Mouse (Mus musculus) neural tube, embryonic 14.5 days (tissue): ENCODE measurements around the gene Tead4. TPM values are rescaled to one million over a fixed set of nuclear protein-coding genes. Genes with fewer than 3 reads are reported as not detected.
"Not testable (repeated sequence)": the region's sequence is repeated elsewhere in the genome, so short reads cannot be mapped to it uniquely, and the experiment has no call there.

Source experiments
- ATAC-seq: fragments of 200-750 bp; cut with Nextera tagmentation; 2 replicates; pipeline ENCODE4 v1.8.0; 2017; ENCODE audit warnings: low read depth, mild to moderate bottlenecking, moderate TSS enrichment, moderate library complexity
- H3K27ac ChIP-seq: fragments of 300-500 bp; sonication (generic); 2 replicates; pipeline ENCODE4 v1.5.1; 2014; ENCODE audit warnings: low read depth, mild to moderate bottlenecking, control low read depth, low read length, moderate library complexity, mixed read lengths
- H3K27me3 ChIP-seq: fragments of 300-500 bp; sonication (generic); 2 replicates; pipeline ENCODE4 v1.6.1; 2014; ENCODE audit warnings: low read length; ENCODE audit not compliant: control insufficient read depth, insufficient read depth
- H3K36me3 ChIP-seq: fragments of 300-500 bp; sonication (generic); 2 replicates; pipeline ENCODE4 v1.6.1; 2014; ENCODE audit warnings: low read length, mixed read lengths; ENCODE audit not compliant: control insufficient read depth, insufficient read depth
- H3K4me1 ChIP-seq: fragments of 300-500 bp; sonication (generic); 2 replicates; pipeline ENCODE4 v1.6.1; 2014; ENCODE audit warnings: low read length; ENCODE audit not compliant: control insufficient read depth, insufficient read depth
- H3K4me2 ChIP-seq: fragments of 300-500 bp; sonication (generic); 2 replicates; pipeline ENCODE4 v1.6.1; 2014; ENCODE audit warnings: mild to moderate bottlenecking, low read depth, low read length, control low read depth
- H3K4me3 ChIP-seq: fragments of 300-500 bp; sonication (generic); 2 replicates; pipeline ENCODE4 v1.5.1; 2014; ENCODE audit warnings: low read depth, low read length, control low read depth, mixed read lengths
- H3K9ac ChIP-seq: fragments of 300-500 bp; sonication (generic); replicated peaks from 2 replicates; pipeline ENCODE4 v1.6.1; 2014; ENCODE audit warnings: low read depth, mild to moderate bottlenecking, control low read depth, low read length, mixed read lengths
- H3K9me3 ChIP-seq: fragments of 300-500 bp; sonication (generic); 2 replicates; pipeline ENCODE4 v1.6.1; 2016; ENCODE audit warnings: low read length; ENCODE audit not compliant: control insufficient read depth
- WGBS: fragments of 180-500 bp; shearing (Covaris S2); extraction: QIAGEN DNeasy Blood & Tissue Kit; methylation state at CpG from one replicate; pipeline ENCODE4 v1.1.7; 2014; 5-methylcytosine and 5-hydroxymethylcytosine counted together
- polyA plus RNA-seq: library from polyadenylated mRNA; unstranded; fragments of >200 nt; fragmentation: Nextera tagmentation; extraction: Ambion mirVana; gene quantifications from 2 replicates; pipeline ENCODE4 v1.2.1, GENCODE M21; 2014

Gene Tead4
- polyA plus RNA-seq, 1 experiment from 2014 or later: 0.24 TPM

DNA sequence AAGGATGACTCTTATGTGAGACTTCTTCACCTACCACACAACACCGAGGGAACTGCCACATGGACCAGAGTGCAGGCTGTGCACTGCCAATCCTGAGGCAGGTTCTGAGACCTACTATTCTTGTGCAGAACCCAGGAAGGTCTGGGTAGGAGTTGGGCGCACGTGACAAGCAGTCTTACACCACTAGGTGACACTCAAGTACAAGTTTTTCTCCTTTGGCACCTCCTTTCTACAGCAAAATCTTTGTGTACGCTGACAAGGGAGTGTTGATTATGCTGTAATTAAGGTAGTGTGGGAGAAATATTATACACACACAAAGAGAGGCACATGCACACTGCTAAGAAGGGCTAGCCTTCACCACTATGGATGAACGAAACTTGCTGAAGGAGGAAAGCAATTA lies 66.4 kb downstream of the Tead4 start:
- Histone ChIP-seq H3K27ac (no peak overlapping the region), H3K4me3 (no peak overlapping the region), H3K9ac (no peak overlapping the region), H3K27me3 (no peaks in the 10 kb centered on the region), H3K4me2 (no peak overlapping the region), H3K36me3 (no peaks in the 10 kb centered on the region), H3K9me3 (no peaks in the 10 kb centered on the region), H3K4me1 (no peaks in the 10 kb centered on the region)
- peak; percentile 89 for ATAC-seq
- WGBS: 28% methylated on average over 5 of the region's 5 CpGs

DNA sequence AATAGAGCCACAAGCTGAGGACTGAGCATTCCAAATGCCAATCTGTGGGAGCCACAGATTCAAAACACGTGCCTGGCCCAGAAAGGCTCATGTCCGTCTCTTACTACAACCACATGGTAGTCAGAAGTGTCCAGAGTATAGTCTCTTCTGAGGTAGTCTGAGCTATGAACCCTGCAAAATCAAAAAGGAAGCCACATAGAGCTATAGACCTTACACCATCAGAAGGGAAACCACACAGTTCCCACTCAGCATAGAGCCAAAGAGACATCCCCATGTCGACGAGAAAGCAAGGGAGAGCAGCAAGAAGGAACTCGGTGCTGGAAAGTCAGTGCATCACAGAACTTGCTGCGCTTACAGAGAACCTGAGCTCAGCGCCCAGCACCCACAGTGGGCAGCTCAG lies 68.4 kb downstream of the Tead4 start:
- Histone ChIP-seq H3K4me1 (no peaks in the 10 kb centered on the region), H3K27me3 (no peaks in the 10 kb centered on the region), H3K36me3 (no peaks in the 10 kb centered on the region), H3K9me3 (no peaks in the 10 kb centered on the region), H3K9ac (no peak overlapping the region), H3K27ac (no peak overlapping the region), H3K4me3 (no peak overlapping the region), H3K4me2 (no peak overlapping the region)
- no peak for ATAC-seq
- 77% methylated on average over 7 of the region's 7 CpGs for WGBS

DNA sequence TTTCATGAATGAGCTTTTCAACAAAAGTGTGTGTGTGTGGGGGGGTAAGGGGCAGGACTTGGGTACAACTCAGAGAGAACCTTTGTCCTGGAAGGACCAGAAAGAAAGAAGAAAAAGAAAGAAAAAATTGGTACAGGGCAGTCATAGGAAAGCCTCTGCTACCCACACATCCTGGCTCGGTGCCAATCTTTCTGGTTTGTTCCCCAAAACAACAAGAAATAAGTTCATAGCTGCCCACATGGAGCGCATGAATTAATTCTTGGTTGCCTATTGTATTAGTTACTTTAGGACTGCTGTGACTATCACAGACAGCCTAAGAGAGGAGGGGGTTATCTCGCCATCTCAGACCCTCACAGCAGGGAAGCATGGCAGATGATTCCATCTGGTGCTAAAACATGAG lies 68.9 kb downstream of the Tead4 start:
- Histone ChIP-seq H3K9ac (no peak overlapping the region), H3K4me2 (no peak overlapping the region), H3K27me3 (no peaks in the 10 kb centered on the region), H3K4me1 (no peaks in the 10 kb centered on the region), H3K27ac (no peak overlapping the region), H3K4me3 (no peak overlapping the region), H3K36me3 (no peaks in the 10 kb centered on the region), H3K9me3 (no peaks in the 10 kb centered on the region)
- no peak for ATAC-seq
- WGBS: 75% methylated on average over 3 of the region's 3 CpGs

DNA sequence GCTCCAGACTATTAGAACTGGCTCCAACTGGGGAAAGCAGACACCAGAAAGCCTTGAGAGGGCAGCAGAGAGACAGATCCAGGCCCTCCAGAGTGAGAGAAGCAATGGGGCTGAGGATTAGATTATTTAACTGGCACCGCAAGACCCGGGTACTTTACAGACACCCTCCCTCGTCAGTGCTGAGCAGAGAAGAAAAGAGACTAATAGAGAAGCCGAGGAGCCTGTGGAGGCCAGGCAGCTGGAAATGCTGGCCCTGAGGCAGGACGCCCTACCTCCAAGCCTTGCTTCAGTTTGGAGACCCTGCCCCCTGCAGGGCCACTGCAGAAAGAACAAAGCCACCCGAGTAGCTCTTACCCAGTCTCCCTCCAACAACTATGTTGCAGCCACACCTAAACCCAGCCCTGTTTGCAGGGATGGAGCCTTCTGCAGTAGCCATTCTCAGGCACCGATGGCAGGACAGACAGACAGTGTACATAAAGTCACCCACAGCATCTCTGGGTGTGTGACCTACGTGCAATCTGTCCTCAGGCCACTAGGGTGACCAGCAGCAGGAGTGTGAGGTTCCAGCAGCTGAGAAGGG lies 73.1 kb downstream of the Tead4 start:
- no peak overlapping the region for H3K4me2 ChIP-seq
- no peak overlapping the region for H3K4me3 ChIP-seq
- H3K9me3 ChIP-seq: no peaks in the 10 kb centered on the region
- no peaks in the 10 kb centered on the region for H3K36me3 ChIP-seq
- no peak overlapping the region for H3K9ac ChIP-seq
- no peaks in the 10 kb centered on the region for H3K4me1 ChIP-seq
- 24% methylated on average over 8 of the region's 8 CpGs for WGBS
- peak; percentile 60; the same call in 1 of the 2 replicates for ATAC-seq
- no peaks in the 10 kb centered on the region for H3K27me3 ChIP-seq
- no peak overlapping the region for H3K27ac ChIP-seq

DNA sequence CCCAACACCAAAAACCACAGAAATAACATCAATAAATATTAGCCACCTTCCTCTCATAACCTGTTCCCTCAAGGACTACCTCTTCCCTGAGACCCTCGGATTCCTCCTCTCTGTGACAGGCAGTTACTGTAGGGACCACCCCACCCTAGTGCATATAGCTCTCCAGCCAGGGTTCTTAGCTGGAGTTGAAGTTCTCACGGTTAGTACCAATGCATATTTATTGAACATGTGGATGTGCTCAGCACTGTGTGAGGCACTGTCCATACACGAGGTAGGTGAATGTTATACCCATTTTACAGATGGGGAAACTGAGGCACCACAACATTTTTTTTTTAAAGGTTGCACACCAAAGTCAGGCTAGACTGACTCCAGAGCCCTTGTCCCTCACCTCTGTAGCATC lies 73.7 kb downstream of the Tead4 start:
- H3K9ac ChIP-seq: no peak overlapping the region
- H3K4me3 ChIP-seq: no peak overlapping the region
- no peak overlapping the region for H3K27ac ChIP-seq
- H3K9me3 ChIP-seq: no peaks in the 10 kb centered on the region
- H3K4me2 ChIP-seq: no peak overlapping the region
- no peaks in the 10 kb centered on the region for H3K36me3 ChIP-seq
- 0 out of 2 replicates have a peak, but pooled peaks have one; percentile 4 for ATAC-seq
- no peaks in the 10 kb centered on the region for H3K27me3 ChIP-seq
- WGBS: 97% methylated on average over 3 of the region's 3 CpGs
- H3K4me1 ChIP-seq: no peaks in the 10 kb centered on the region

DNA sequence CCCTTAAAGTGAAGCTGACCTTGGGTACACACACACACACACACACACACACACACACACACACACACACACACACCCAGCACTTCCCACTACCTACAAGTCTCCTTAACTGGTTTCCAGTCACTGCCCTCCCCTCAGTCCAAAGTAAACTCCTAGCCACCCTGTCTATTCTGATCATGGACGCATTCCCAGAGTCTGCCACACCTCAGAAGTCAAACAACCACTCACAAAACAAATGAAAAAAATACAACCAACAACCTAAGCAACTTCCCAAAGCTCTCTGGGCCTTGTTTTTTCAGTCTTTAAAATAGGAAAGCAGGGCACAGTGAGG lies 74.8 kb downstream of the Tead4 start:
- H3K27me3 ChIP-seq: no peaks in the 10 kb centered on the region
- H3K4me3 ChIP-seq: no peak overlapping the region
- H3K9me3 ChIP-seq: no peaks in the 10 kb centered on the region
- WGBS: 89% methylated on average over 1 of the region's 1 CpGs
- no peak overlapping the region for H3K27ac ChIP-seq
- H3K9ac ChIP-seq: no peak overlapping the region
- H3K36me3 ChIP-seq: no peaks in the 10 kb centered on the region
- H3K4me2 ChIP-seq: no peak overlapping the region
- H3K4me1 ChIP-seq: no peaks in the 10 kb centered on the region
- ATAC-seq: no peak

DNA sequence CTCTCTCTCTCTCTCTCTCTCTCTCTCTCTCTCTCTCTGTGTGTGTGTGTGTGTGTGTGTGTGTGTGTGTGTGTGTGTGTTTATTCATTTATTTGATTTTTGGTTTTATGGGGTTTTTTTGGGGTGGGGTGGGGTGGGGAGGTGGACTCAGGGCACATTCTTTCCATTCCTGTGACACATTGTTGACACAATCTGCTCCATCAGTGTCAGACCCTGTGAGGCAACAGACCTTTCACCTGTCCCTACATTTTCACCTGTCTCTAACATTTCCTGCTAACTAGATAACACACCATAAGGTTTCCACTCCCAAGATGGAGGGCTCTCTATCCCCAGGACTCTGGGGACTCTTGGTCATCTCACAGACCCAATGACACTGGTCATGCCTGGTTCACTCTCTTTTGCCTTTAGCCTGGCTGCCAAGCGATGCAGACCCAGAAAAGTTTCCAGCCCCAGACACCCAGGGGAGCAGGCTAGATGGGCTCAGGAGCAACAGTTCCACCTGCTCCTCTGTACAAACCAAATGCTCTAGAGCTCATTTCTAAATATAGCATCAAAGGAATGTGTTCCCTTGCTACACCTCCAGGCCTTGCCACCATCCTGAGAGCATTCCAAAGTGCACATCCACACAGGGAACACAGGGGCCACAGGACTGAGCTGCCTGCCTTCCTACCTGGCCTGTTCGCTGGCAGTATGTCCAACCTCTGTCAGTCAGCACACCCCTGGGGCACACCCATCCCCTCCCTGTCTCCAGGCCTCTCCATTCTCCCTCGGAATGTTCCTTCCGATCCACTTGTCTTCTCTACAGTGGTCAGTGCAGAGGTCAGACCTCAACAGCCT lies 75.4 kb downstream of the Tead4 start:
- no peaks in the 10 kb centered on the region for H3K4me1 ChIP-seq
- no peaks in the 10 kb centered on the region for H3K27me3 ChIP-seq
- WGBS: 72% methylated on average over 4 of the region's 4 CpGs
- H3K4me3 ChIP-seq: no peak overlapping the region
- H3K27ac ChIP-seq: no peak overlapping the region
- H3K9me3 ChIP-seq: no peaks in the 10 kb centered on the region
- no peak overlapping the region for H3K9ac ChIP-seq
- H3K36me3 ChIP-seq: no peaks in the 10 kb centered on the region
- no peak overlapping the region for H3K4me2 ChIP-seq
- ATAC-seq: no peak

DNA sequence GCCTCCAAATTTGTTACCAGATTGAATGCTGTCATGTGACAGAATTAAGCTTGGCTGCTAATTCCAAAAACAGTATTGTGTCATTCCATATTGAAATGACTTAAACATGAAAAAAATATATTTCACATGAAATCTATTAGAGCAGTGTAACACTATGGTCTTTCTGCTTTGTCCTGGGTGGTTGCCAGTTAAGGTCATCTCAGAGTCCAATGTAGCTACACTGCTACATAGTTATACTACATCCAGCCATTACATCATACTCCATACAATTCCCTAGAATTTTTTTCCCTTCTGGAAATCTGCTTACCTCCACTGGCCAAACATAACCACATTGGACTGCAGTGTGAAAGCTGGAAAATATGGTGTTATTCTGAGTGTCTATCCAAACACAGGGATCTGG lies 77.5 kb downstream of the Tead4 start:
- no peaks in the 10 kb centered on the region for H3K9me3 ChIP-seq

DNA sequence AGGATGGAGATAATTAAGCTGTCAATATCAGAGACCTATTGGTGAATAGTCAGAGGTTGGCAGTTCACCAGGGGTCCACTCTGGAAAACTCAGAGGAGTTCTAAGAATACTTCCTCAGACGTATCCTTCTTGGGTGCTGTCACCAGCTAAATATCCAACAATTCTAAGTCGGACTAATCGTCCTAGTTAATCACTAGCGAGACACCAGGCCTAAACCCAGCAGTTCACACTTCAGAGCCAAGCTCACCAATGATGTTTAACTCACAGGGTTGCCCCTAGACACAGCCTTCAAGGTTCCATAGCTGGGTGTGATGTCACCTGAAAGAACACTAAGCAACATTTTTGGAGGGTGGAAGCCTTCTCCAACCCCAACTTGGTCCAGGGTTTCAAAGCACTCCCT lies 85.6 kb downstream of the Tead4 start:
- not testable (repeated sequence) for H3K36me3 ChIP-seq, H3K4me2 ChIP-seq, H3K27me3 ChIP-seq, H3K4me3 ChIP-seq, H3K9ac ChIP-seq, H3K27ac ChIP-seq, ATAC-seq, H3K4me1 ChIP-seq, H3K9me3 ChIP-seq
- 98% methylated on average over 4 of the region's 4 CpGs for WGBS

More for the DNA sequence above, 77.5 kb downstream of the Tead4 start:
- no peak overlapping the region for H3K9ac ChIP-seq
- ATAC-seq: no peak
- no peak overlapping the region for H3K4me2 ChIP-seq
- H3K36me3 ChIP-seq: no peaks in the 10 kb centered on the region
- no peak overlapping the region for H3K4me3 ChIP-seq
- H3K4me1 ChIP-seq: no peaks in the 10 kb centered on the region
- H3K27ac ChIP-seq: no peak overlapping the region
- H3K27me3 ChIP-seq: no peaks in the 10 kb centered on the region
